Mouse (Mus musculus) forelimb bud, embryonic 11.5 days (tissue): ENCODE data around the gene Fmo6.

Experiments used
- DNase-seq: peaks from one replicate; pipeline ENCODE4 v3.0.0-alpha.2; 2012; ENCODE audit warnings: low read depth, low spot score

The Fmo6 gene

DNA sequence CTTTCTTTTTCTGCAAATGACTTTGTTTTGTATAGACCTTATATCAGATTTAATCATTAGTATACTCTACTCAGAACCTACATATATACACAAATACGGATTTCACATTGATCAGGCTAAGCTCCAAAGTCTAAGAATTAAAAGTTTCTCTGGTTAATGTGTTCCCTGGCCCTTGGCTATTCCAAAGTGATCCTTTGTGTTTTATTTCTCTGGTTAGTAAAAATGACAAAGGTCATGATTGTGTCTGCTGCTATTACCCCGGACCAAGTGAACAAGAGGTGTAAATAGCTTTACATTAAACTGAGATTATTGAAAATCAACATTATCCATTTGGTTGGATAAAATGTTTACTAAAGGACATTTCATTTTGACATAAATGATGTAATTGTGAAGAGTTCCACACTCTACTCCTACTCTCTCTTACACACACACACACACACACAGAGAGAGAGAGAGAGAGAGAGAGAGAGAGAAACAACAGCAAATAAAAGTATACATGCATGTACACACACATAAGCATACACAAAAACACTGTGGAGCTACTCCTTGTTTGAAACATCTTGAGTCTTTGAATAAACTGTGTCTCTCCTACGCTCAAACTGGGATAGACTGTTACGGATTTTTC lies 22.3 kb downstream of the Fmo6 start:
- no peak for DNase-seq

GRCm38 (mm10) chr1:162912085-162912484 lies 25.2 kb downstream of the Fmo6 start:
- DNase-seq: no peak

DNA sequence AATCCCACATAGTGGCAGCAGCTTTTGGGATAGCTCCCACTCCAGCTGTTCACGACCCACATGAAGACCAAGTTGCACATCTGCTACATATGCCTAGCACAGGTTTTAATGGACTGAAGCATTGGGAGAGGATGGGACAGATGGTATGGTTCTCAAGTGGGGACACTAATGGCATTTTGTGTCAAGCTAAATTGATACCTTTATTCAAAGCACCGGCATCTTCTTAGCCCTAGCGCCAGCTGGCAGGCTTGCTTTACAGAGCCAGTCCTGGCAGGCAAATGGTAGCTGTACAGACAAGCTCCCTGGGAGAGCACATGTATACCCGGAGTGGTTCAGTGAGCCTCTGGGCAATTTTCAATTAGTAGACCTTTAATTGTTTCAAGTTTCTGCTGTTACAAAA lies 35.4 kb downstream of the Fmo6 start:
- peak; percentile 14 for DNase-seq

- DNase-seq: no peak
Measured at GRCm38 (mm10) chr1:162897838-162898811, 39.2 kb downstream of the Fmo6 start, which contains the start of gene Fmo2. TSS of gene Fmo2 (minus strand) at chr1:162898726.

GRCm38 (mm10) chr1:162895900-162896299 lies 41.4 kb downstream of the Fmo6 start:
- DNase-seq: peak; percentile 65

- no peak for DNase-seq
Measured at GRCm38 (mm10) chr1:162893014-162893413, 44.3 kb downstream of the Fmo6 start.

DNA sequence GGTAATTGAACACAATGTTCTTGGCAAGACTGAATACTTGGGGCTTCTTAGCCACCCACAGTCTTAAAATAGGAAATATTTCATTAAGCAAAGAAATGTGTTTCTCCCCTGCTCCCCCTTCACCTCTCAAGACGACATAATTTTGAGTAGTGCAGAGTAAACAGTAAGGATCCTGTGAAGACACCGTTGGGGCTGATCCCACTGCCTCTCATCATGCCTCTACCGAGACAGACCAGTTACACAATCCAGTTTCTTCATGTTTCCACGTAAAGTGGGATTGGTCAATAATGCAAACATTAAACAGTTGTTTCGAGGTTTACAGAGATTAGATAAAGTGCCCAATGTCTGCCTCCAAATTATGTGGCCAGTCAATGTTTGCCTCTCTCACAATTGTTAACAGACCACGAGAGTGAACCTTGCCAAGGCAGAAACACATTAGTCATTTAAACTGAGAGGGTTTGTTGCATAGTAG lies 45.3 kb downstream of the Fmo6 start:
- no peak for DNase-seq

GRCm38 (mm10) chr1:162888646-162889045 lies 48.7 kb downstream of the Fmo6 start:
- no peak for DNase-seq

- no peak for DNase-seq
Measured at GRCm38 (mm10) chr1:162887644-162888043, 49.7 kb downstream of the Fmo6 start.

- no peak for DNase-seq
Measured at GRCm38 (mm10) chr1:162886138-162886816, 51.0 kb downstream of the Fmo6 start.

GRCm38 (mm10) chr1:162882681-162883080 lies 54.6 kb downstream of the Fmo6 start:
- DNase-seq: no peak

DNA sequence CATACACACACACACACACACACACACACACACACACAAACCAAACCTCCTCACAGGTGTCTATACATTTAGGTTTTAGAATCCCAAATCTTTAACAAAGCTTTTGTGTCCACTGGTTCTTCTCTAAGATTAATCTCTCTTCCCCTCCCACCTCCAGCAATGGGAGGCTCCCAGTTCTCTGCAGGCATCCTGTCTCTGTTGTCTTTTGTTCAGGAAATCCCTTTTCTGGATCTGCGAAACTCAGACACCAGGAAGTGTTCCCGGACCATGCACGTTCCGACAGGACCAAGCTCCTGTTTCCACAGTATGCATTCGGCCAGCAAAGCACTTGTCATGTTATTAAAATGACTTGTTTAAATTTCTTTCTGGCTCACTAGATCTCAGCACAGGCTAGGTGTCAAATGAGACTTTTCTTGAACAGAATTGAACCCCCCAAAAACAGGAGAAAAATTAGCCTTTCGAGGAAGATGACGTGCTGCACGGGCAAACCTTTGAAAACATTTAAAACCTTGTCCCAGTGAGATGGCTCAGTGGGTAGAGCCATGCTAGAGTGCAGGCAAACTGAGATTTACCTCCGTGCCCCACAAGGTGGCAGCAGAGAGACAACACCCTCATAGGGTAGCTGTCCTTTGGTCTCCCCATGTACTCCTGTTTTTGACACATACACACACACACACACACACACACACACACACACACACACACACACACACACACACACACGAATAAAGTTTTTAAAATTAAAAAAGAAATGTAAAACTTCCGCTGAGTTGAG lies 57.5 kb downstream of the Fmo6 start:
- DNase-seq: no peak

GRCm38 (mm10) chr1:162875091-162875490 lies 62.2 kb downstream of the Fmo6 start:
- no peak for DNase-seq

GRCm38 (mm10) chr1:162871701-162872311 lies 65.5 kb downstream of the Fmo6 start:
- peak; percentile 55 for DNase-seq

DNA sequence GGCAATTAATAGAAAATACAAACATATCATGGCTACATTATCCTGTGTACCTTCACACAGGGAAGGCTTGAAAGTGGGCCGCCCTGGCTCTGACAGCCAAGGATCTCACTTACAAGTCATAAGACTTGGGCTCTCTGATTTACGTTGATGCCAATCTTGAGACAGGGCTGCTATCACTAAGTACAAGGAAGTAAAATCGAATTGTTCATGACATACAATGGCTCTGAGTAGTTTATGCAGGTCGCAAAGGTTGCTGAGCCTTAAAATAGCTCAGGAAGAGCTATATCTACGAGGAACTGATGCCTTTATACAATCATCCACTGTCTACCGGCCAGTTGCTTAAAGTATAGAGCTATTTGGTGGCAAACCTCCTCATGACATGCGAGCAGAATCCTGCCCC lies 66.3 kb downstream of the Fmo6 start:
- DNase-seq: no peak

DNA sequence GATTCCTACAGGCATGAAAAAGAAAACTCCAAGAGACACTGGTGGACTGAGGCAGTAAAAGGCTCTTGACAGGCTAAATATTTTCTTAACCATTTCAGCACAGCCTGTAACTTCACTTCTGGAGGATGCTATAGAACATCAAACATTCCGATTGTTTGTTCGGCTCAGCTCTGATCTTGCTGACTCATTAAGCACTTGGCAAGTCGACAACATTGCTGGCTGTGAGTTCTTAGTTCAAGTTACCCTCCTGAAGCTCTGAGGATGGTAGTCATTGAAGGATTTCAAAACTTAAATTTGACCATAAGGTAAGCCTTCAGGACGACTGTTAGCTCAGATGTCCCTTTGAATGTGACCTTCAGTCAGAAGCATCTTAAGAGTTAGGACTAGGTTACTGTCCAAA lies 69.9 kb downstream of the Fmo6 start:
- DNase-seq: no peak
